Mouse (Mus musculus) midbrain, postnatal 0 days (tissue): ENCODE measurements around the gene Uqcrc2. TPM values are rescaled to one million over a fixed set of nuclear protein-coding genes. Genes with fewer than 3 reads are reported as not detected.

Experiments
- ATAC-seq: fragments of 200-750 bp; cut with Nextera tagmentation; 2 replicates; pipeline ENCODE4 v1.8.0; 2017; ENCODE audit warnings: moderate number of reproducible peaks, mild to moderate bottlenecking, moderate TSS enrichment, moderate library complexity; ENCODE audit not compliant: low FRiP score
- DNase-seq: peaks from one replicate; pipeline ENCODE4 v3.0.0-alpha.2; 2015; ENCODE audit warnings: low spot score
- H3K27ac ChIP-seq: fragments of 300-500 bp; sonication (generic); 2 replicates; pipeline ENCODE4 v1.5.1; 2014; ENCODE audit warnings: low read depth, mild to moderate bottlenecking, low read length, mixed read lengths
- H3K27me3 ChIP-seq: fragments of 300-500 bp; sonication (generic); 2 replicates; pipeline ENCODE4 v1.6.1; 2014; ENCODE audit warnings: low read length, control low read depth, mixed read lengths; ENCODE audit not compliant: insufficient read depth
- H3K36me3 ChIP-seq: fragments of 300-500 bp; sonication (generic); 2 replicates; pipeline ENCODE4 v1.6.1; 2014; ENCODE audit warnings: low read length, control low read depth, mixed read lengths; ENCODE audit not compliant: insufficient read depth
- H3K4me1 ChIP-seq: fragments of 300-500 bp; sonication (generic); 2 replicates; pipeline ENCODE4 v1.6.1; 2014; ENCODE audit warnings: mild to moderate bottlenecking, control low read depth, antibody characterized with exemption, low read length, mixed read lengths; ENCODE audit not compliant: insufficient read depth
- H3K4me2 ChIP-seq: fragments of 300-500 bp; sonication (generic); 2 replicates; pipeline ENCODE4 v1.6.1; 2014; ENCODE audit warnings: low read depth, mild to moderate bottlenecking, low read length, mixed read lengths; ENCODE audit not compliant: poor library complexity, severe bottlenecking
- H3K4me3 ChIP-seq: fragments of 300-500 bp; sonication (generic); 2 replicates; pipeline ENCODE4 v1.5.1; 2014; ENCODE audit warnings: low read depth, mild to moderate bottlenecking, low read length, moderate library complexity
- H3K9ac ChIP-seq: fragments of 300-500 bp; sonication (generic); replicated peaks from 2 replicates; pipeline ENCODE4 v1.6.1; 2014; ENCODE audit warnings: mild to moderate bottlenecking, low read length, moderate library complexity, mixed read lengths; ENCODE audit not compliant: poor library complexity, severe bottlenecking
- H3K9me3 ChIP-seq: fragments of 300-500 bp; sonication (generic); 2 replicates; pipeline ENCODE4 v1.6.1; 2016; ENCODE audit warnings: low read length, control low read depth
- CTCF ChIP-seq: IDR thresholded peaks from 2 replicates; pipeline ENCODE4 v1.5.1; 2016; ENCODE audit warnings: antibody characterized with exemption, mild to moderate bottlenecking
- WGBS: fragments of 180-500 bp; shearing (Covaris S2); extraction: QIAGEN DNeasy Blood & Tissue Kit; methylation state at CpG from one replicate; pipeline ENCODE4 v1.1.7; 2014; 5-methylcytosine and 5-hydroxymethylcytosine counted together
- polyA plus RNA-seq: library from polyadenylated mRNA; unstranded; fragments of >200 nt; fragmentation: Nextera tagmentation; extraction: Ambion mirVana; gene quantifications from 2 replicates; pipeline ENCODE4 v1.2.1, GENCODE M21; 2015
- total RNA-seq: library from RNA; depleted of rRNA; stranded (reverse); fragments of >200 nt; gene quantifications from 2 replicates; pipeline ENCODE4 v1.2.3, GENCODE M21; 2014

The Uqcrc2 gene
- total and polyA plus RNA-seq, 2 experiments from 2014 or later, result 166 to 238 TPM

DNA sequence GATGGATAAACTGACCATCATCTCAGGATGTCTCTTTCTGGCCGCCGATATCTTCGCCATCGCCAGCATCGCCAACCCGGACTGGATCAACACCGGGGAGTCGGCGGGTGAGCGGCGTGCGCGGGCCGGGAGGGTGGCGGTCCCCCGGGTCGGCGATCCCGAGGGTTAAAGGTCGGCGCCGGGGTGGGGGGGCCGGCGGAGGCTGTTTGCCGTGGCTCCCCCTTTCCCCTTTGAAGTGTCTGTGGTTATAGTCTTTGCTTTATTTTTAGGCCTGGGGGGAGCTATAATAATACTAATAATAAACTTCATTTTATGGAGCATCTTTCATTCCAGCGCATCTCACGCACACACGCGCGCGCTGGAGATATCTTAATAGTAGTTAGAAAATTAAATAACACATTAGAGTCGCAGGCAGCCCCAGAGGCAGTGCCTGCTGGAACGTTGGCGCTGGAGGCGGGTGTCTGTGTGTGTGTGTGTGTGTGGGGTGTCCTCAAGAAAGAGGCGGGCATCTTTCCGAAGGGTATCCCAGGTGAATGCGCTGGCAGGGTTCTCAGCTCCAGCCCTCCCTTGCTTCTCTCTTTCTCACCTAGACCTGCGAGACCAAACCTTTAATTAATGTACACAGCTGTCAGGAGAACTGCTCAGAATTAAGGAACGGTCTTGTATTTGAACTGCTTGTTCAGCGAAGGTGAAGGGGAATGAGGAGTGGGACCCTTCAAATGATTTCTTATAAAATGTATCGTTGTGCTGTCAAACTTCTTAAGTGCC is 43.0 kb downstream of the Uqcrc2 start:
- WGBS, result 2% methylated on average over 40 of the region's 42 CpGs
- no peak for TF ChIP-seq CTCF
- H3K9ac ChIP-seq, result peak overlapping the region; percentile 92

DNA sequence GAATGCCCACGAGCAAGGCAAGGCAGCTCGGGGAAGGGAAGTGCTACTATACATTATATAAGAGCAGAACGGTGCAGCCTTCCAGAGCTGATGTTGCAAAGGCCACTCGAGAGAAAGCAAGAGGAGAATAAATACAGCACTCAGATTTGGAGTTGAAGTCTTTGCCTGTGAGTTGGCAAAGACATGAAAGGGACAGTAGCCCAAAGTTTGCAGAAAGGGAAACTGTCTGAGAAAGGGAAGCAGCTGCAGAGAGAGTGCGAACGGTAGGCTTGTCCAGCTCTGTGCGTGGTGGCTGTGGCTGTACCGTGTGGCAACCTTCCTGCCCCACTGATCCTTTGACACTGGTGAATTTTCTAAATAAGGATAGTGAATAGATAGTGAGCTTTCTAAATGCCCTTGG is 44.0 kb downstream of the Uqcrc2 start:
- Histone ChIP-seq H3K9me3 (no peaks in the 10 kb centered on the region), H3K4me3 (peak overlapping the region; percentile 90), H3K4me1 (peaks cover 13% of the 10 kb centered on the region), H3K27me3 (no peaks in the 10 kb centered on the region), H3K27ac (no peak overlapping the region), H3K4me2 (peak overlapping the region; percentile 77), H3K9ac (0 out of 2 replicates have a peak overlapping the region, but pooled peaks have one; percentile 8), H3K36me3 (no peaks in the 10 kb centered on the region)
- 52% methylated on average over 8 of the region's 8 CpGs for WGBS
- ATAC-seq (no peak), DNase-seq (no peak)
- no peak for TF ChIP-seq CTCF

More for the DNA sequence above, 43.0 kb downstream of the Uqcrc2 start:
- Histone ChIP-seq H3K27me3 (no peaks in the 10 kb centered on the region), H3K27ac (peak overlapping the region; percentile 82), H3K4me1 (peaks cover 13% of the 10 kb centered on the region), H3K4me3 (peak overlapping the region; percentile 90), H3K9me3 (no peaks in the 10 kb centered on the region), H3K4me2 (peak overlapping the region; percentile 77), H3K36me3 (no peaks in the 10 kb centered on the region)
- DNase-seq (peak; percentile 34), ATAC-seq (peak; percentile 44; the same call in 1 of the 2 replicates)

DNA sequence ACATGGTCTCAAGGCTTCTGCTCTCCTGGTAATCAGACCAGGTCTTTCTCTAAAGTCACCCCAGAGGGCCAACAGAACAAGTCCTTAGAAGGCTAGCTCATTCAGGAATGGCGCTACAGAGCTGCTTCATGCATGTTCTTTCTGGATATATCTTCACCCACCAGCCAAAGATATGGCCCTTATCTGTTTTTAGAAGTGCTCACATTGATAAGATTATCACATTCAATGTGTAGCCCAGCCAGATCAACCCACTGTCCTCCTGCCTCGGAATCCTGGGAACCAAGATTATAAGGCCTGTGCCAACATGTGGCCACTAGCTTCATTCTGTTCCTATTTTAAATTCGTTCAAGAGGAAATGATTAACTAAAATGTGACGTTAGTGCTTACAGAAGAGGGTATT is 47.0 kb downstream of the Uqcrc2 start:
- Histone ChIP-seq H3K27ac (no peak overlapping the region), H3K4me2 (no peak overlapping the region), H3K4me1 (peaks cover 8% of the 10 kb centered on the region), H3K9me3 (no peaks in the 10 kb centered on the region), H3K27me3 (no peaks in the 10 kb centered on the region), H3K36me3 (no peaks in the 10 kb centered on the region), H3K4me3 (no peak overlapping the region), H3K9ac (no peak overlapping the region)
- 83% methylated on average over 4 of the region's 4 CpGs for WGBS
- no peak for TF ChIP-seq CTCF
- DNase-seq (no peak), ATAC-seq (no peak)

DNA sequence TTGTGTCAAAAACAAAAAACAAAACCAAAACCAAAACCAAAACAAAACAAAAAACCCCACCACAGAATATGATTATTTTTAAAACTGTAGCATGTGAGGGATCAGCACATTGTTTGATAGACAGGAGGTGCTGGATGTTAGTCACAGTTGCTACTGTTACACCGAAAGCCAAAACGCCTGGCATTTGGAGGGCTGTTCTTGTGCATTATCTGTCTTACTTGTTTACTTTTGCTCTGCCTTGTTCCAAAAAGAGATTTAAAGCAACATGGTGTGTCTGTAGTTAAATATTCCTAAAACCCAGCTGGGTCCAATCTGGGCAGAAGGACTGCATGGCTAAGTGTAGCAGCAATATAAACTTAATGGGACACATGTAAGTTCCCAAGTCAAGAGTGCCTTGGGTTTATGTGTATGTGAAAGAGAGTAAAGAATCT is 49.8 kb downstream of the Uqcrc2 start:
- Histone ChIP-seq H3K27me3 (no peaks in the 10 kb centered on the region), H3K4me3 (no peak overlapping the region), H3K27ac (no peak overlapping the region), H3K4me1 (no peaks in the 10 kb centered on the region), H3K9ac (no peak overlapping the region), H3K9me3 (no peaks in the 10 kb centered on the region), H3K36me3 (no peaks in the 10 kb centered on the region), H3K4me2 (no peak overlapping the region)
- no peak for ATAC-seq
- no peak for DNase-seq
- WGBS, result 90% methylated on average over 2 of the region's 2 CpGs
- TF ChIP-seq CTCF, result no peak

DNA sequence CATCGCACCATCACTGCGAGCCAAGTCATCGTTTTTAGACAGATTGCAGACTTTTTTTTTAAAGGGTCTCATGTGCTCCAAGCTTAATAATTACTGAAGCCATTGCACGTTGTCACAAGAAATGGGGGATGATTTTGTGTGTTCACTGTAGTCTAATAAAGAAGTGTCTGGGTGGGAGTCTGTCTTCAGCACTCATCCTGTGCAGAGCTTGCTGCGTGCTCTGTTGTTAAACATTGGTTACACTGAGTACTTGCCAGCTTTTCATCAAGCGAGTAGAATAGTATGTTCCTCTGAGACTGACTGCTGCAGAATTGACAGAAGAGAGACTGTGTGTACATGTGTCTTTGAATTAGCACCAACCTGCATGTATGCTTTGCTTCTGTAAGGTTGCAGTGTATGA is 50.3 kb downstream of the Uqcrc2 start:
- no peak for TF ChIP-seq CTCF
- Histone ChIP-seq H3K27ac (no peak overlapping the region), H3K36me3 (no peaks in the 10 kb centered on the region), H3K4me2 (no peak overlapping the region), H3K9me3 (no peaks in the 10 kb centered on the region), H3K4me3 (no peak overlapping the region), H3K9ac (no peak overlapping the region), H3K27me3 (no peaks in the 10 kb centered on the region), H3K4me1 (no peaks in the 10 kb centered on the region)
- no peak for DNase-seq
- no peak for ATAC-seq
- whole genome bisulfite sequencing, result 78% methylated on average over 6 of the region's 6 CpGs

DNA sequence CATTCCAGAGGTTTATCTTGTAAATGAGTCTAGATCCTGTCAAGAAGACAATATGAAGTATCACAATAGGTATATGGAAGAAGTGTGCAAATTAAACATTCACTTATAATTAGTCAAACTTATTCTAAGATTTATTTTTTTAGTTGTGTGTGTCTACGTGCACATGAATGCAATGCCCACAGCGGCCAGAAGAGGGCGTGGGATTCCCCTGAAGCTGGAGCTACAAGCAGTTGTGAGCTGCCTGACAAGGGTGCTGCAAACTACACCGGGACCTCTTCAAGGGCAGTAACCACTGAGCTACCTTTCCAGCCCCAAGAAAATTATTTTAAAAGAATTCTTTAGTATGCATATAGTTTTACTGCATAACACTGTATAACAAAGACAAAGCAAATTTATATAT is 55.7 kb downstream of the Uqcrc2 start:
- no peaks in the 10 kb centered on the region for H3K27me3 ChIP-seq
- 76% methylated on average over 4 of the region's 4 CpGs for WGBS
- H3K4me2 ChIP-seq, result no peak overlapping the region
- H3K36me3 ChIP-seq, result no peaks in the 10 kb centered on the region
- ATAC-seq, result no peak
- no peak overlapping the region for H3K9ac ChIP-seq
- H3K27ac ChIP-seq, result no peak overlapping the region
- H3K4me1 ChIP-seq, result no peaks in the 10 kb centered on the region
- H3K9me3 ChIP-seq, result no peaks in the 10 kb centered on the region
- DNase-seq, result no peak
- H3K4me3 ChIP-seq, result no peak overlapping the region
- TF ChIP-seq CTCF, result peak; percentile 46
